Mouse (Mus musculus) midbrain, embryonic 15.5 days (tissue): ENCODE measurements around the gene Nelfe. TPM values are rescaled to one million over a fixed set of nuclear protein-coding genes. Genes with fewer than 3 reads are reported as not detected.

Experiments
- ATAC-seq: fragments of 200-750 bp; cut with Nextera tagmentation; replicated peaks from 2 replicates; pipeline ENCODE4 v1.8.0; 2017; ENCODE audit warnings: moderate TSS enrichment
- H3K27ac ChIP-seq: fragments of 300-500 bp; sonication (generic); 2 replicates; pipeline ENCODE4 v1.5.1; 2015; ENCODE audit warnings: mild to moderate bottlenecking, inconsistent platforms
- H3K27me3 ChIP-seq: fragments of 300-500 bp; sonication (generic); replicated peaks from 2 replicates; pipeline ENCODE4 v1.6.1; 2015; ENCODE audit warnings: inconsistent platforms
- H3K36me3 ChIP-seq: fragments of 300-500 bp; sonication (generic); replicated peaks from 2 replicates; pipeline ENCODE4 v1.6.1; 2015; ENCODE audit warnings: inconsistent platforms
- H3K4me1 ChIP-seq: fragments of 300-500 bp; sonication (generic); 2 replicates; pipeline ENCODE4 v1.6.1; 2015; ENCODE audit warnings: inconsistent platforms
- H3K4me2 ChIP-seq: fragments of 300-500 bp; sonication (generic); 2 replicates; pipeline ENCODE4 v1.6.1; 2015; ENCODE audit warnings: inconsistent platforms, mild to moderate bottlenecking, moderate library complexity
- H3K4me3 ChIP-seq: fragments of 300-500 bp; sonication (generic); 2 replicates; pipeline ENCODE4 v1.5.1; 2015; ENCODE audit warnings: mild to moderate bottlenecking, inconsistent platforms
- H3K9ac ChIP-seq: fragments of 300-500 bp; sonication (generic); 2 replicates; pipeline ENCODE4 v1.6.1; 2015; ENCODE audit warnings: mild to moderate bottlenecking, inconsistent platforms
- H3K9me3 ChIP-seq: fragments of 300-500 bp; sonication (generic); 2 replicates; pipeline ENCODE4 v1.6.1; 2016; ENCODE audit warnings: inconsistent platforms
- WGBS: fragments of 180-500 bp; shearing (Covaris S2); methylation state at CpG from one replicate; pipeline ENCODE4 v1.1.7; 2015; ENCODE audit warnings: mixed read lengths; 5-methylcytosine and 5-hydroxymethylcytosine counted together
- polyA plus RNA-seq: library from polyadenylated mRNA; unstranded; fragments of >200 nt; fragmentation: Nextera tagmentation; extraction: Ambion mirVana; gene quantifications from 2 replicates; pipeline ENCODE4 v1.2.1, GENCODE M21; 2015

Gene Nelfe
- polyA plus RNA-seq, 1 experiment from 2014 or later, result 76.3 TPM

- no peak overlapping the region for H3K27ac ChIP-seq
- H3K27me3 ChIP-seq, result no peaks in the 10 kb centered on the region
- peaks cover 29% of the 10 kb centered on the region for H3K4me1 ChIP-seq
- H3K4me3 ChIP-seq, result no peak overlapping the region
- no peak for ATAC-seq
- H3K36me3 ChIP-seq, result peaks cover 38% of the 10 kb centered on the region
- H3K9ac ChIP-seq, result no peak overlapping the region
- WGBS, result 81% methylated on average over 8 of the region's 8 CpGs
- no peak overlapping the region for H3K4me2 ChIP-seq
- H3K9me3 ChIP-seq, result no peaks in the 10 kb centered on the region
These were observed 3.3 kb downstream of the Nelfe start for GRCm38 (mm10) chr17:34853511-34853910.

GRCm38 (mm10) chr17:34854761-34855160, 4.6 kb downstream of the Nelfe start:
- no peaks in the 10 kb centered on the region for H3K27me3 ChIP-seq
- H3K9me3 ChIP-seq, result no peaks in the 10 kb centered on the region
- ATAC-seq, result no peak
- peaks cover 38% of the 10 kb centered on the region for H3K36me3 ChIP-seq
- H3K4me1 ChIP-seq, result peaks cover 19% of the 10 kb centered on the region
- H3K9ac ChIP-seq, result no peak overlapping the region
- no peak overlapping the region for H3K4me3 ChIP-seq
- 85% methylated on average over 3 of the region's 3 CpGs for WGBS
- H3K27ac ChIP-seq, result no peak overlapping the region
- no peak overlapping the region for H3K4me2 ChIP-seq

GRCm38 (mm10) chr17:34855825-34856224, 5.6 kb downstream of the Nelfe start:
- no peaks in the 10 kb centered on the region for H3K9me3 ChIP-seq
- H3K36me3 ChIP-seq, result peaks cover 38% of the 10 kb centered on the region
- WGBS, result 47% methylated on average over 3 of the region's 3 CpGs
- no peak overlapping the region for H3K4me3 ChIP-seq
- peaks cover 15% of the 10 kb centered on the region for H3K4me1 ChIP-seq
- no peak for ATAC-seq
- H3K9ac ChIP-seq, result no peak overlapping the region
- H3K4me2 ChIP-seq, result no peak overlapping the region
- no peak overlapping the region for H3K27ac ChIP-seq
- H3K27me3 ChIP-seq, result no peaks in the 10 kb centered on the region

- no peak overlapping the region for H3K4me2 ChIP-seq
- no peak overlapping the region for H3K4me3 ChIP-seq
- no peak overlapping the region for H3K27ac ChIP-seq
- H3K9ac ChIP-seq, result no peak overlapping the region
- ATAC-seq, result no peak
- WGBS, result 85% methylated on average over 4 of the region's 4 CpGs
- H3K4me1 ChIP-seq, result no peaks in the 10 kb centered on the region
- H3K36me3 ChIP-seq, result peaks cover 29% of the 10 kb centered on the region
- no peaks in the 10 kb centered on the region for H3K9me3 ChIP-seq
- no peaks in the 10 kb centered on the region for H3K27me3 ChIP-seq
These were observed 8.5 kb downstream of the Nelfe start for GRCm38 (mm10) chr17:34858670-34859069.

- no peaks in the 10 kb centered on the region for H3K4me1 ChIP-seq
- H3K27me3 ChIP-seq, result no peaks in the 10 kb centered on the region
- no peak overlapping the region for H3K4me2 ChIP-seq
- H3K9me3 ChIP-seq, result no peaks in the 10 kb centered on the region
- H3K36me3 ChIP-seq, result peaks cover 14% of the 10 kb centered on the region
- H3K27ac ChIP-seq, result no peak overlapping the region
- H3K9ac ChIP-seq, result no peak overlapping the region
- ATAC-seq, result no peak
- no peak overlapping the region for H3K4me3 ChIP-seq
- WGBS, result 91% methylated on average over 9 of the region's 9 CpGs
These were observed 10.3 kb downstream of the Nelfe start for GRCm38 (mm10) chr17:34860514-34860913.

GRCm38 (mm10) chr17:34861704-34862415, 11.7 kb downstream of the Nelfe start:
- no peak overlapping the region for H3K27ac ChIP-seq
- H3K4me3 ChIP-seq, result no peak overlapping the region
- no peak for ATAC-seq
- H3K9ac ChIP-seq, result no peak overlapping the region
- H3K27me3 ChIP-seq, result no peaks in the 10 kb centered on the region
- H3K36me3 ChIP-seq, result peaks cover under 1% of the 10 kb centered on the region; the same call in 1 of the 2 replicates
- H3K4me1 ChIP-seq, result no peaks in the 10 kb centered on the region
- 67% methylated on average over 13 of the region's 13 CpGs for WGBS
- no peak overlapping the region for H3K4me2 ChIP-seq
- no peaks in the 10 kb centered on the region for H3K9me3 ChIP-seq

GRCm38 (mm10) chr17:34862416-34863081, 12.4 kb downstream of the Nelfe start, which contains the start of gene Cfb:
Cfb (minus strand) TSS chr17:34862518.
- ATAC-seq, result no peak
- Histone ChIP-seq H3K4me1 (no peaks in the 10 kb centered on the region), H3K4me2 (no peak within 1 kb of the TSS), H3K9me3 (no peaks in the 10 kb centered on the region), H3K27ac (no peak within 1 kb of the TSS), H3K9ac (no peak within 1 kb of the TSS), H3K27me3 (no peaks in the 10 kb centered on the region), H3K36me3 (no peaks in the 10 kb centered on the region), H3K4me3 (no peak within 1 kb of the TSS)
- WGBS, result 71% methylated on average over 8 of the region's 8 CpGs

GRCm38 (mm10) chr17:34865981-34866380, 15.8 kb downstream of the Nelfe start:
- Histone ChIP-seq H3K4me2 (no peak overlapping the region), H3K9me3 (no peaks in the 10 kb centered on the region), H3K27ac (no peak overlapping the region), H3K9ac (no peak overlapping the region), H3K27me3 (no peaks in the 10 kb centered on the region), H3K4me3 (no peak overlapping the region), H3K4me1 (no peaks in the 10 kb centered on the region), H3K36me3 (no peaks in the 10 kb centered on the region)
- ATAC-seq, result no peak
- WGBS, result 67% methylated on average over 7 of the region's 7 CpGs

GRCm38 (mm10) chr17:34874321-34874720, 24.1 kb downstream of the Nelfe start:
- Histone ChIP-seq H3K9me3 (no peaks in the 10 kb centered on the region), H3K36me3 (no peaks in the 10 kb centered on the region), H3K4me3 (no peak overlapping the region), H3K4me2 (no peak overlapping the region), H3K27me3 (no peaks in the 10 kb centered on the region), H3K27ac (no peak overlapping the region), H3K9ac (no peak overlapping the region), H3K4me1 (no peaks in the 10 kb centered on the region)
- 93% methylated on average over 6 of the region's 6 CpGs for WGBS
- no peak for ATAC-seq

- Histone ChIP-seq H3K27ac (no peak within 1 kb of the TSS), H3K36me3 (no peaks in the 10 kb centered on the region), H3K9me3 (no peaks in the 10 kb centered on the region), H3K4me2 (no peak within 1 kb of the TSS), H3K4me3 (no peak within 1 kb of the TSS), H3K9ac (no peak within 1 kb of the TSS), H3K4me1 (no peaks in the 10 kb centered on the region), H3K27me3 (peaks cover 2% of the 10 kb centered on the region; the same call in 1 of the 2 replicates)
- no peak for ATAC-seq
- 70% methylated on average over 11 of the region's 11 CpGs for WGBS
These were observed 29.2 kb downstream of the Nelfe start, which contains the start of gene Zbtb12 for GRCm38 (mm10) chr17:34879336-34879879. Zbtb12 (plus strand) TSS chr17:34879483.

- Histone ChIP-seq H3K9ac (no peak overlapping the region), H3K36me3 (no peaks in the 10 kb centered on the region), H3K4me3 (no peak overlapping the region), H3K9me3 (no peaks in the 10 kb centered on the region), H3K4me2 (no peak overlapping the region), H3K27me3 (peaks cover 2% of the 10 kb centered on the region; the same call in 1 of the 2 replicates), H3K4me1 (no peaks in the 10 kb centered on the region), H3K27ac (no peak overlapping the region)
- no peak for ATAC-seq
These were observed 31.0 kb downstream of the Nelfe start for GRCm38 (mm10) chr17:34881166-34881565.

GRCm38 (mm10) chr17:34881683-34882310, 31.6 kb downstream of the Nelfe start, which contains the start of gene Gm20547:
Gm20547 (minus strand) TSS chr17:34882042.
- Histone ChIP-seq H3K4me2 (no peak within 1 kb of the TSS), H3K9ac (no peak within 1 kb of the TSS), H3K27ac (no peak within 1 kb of the TSS), H3K36me3 (no peaks in the 10 kb centered on the region), H3K4me1 (no peaks in the 10 kb centered on the region), H3K27me3 (peaks cover 2% of the 10 kb centered on the region; the same call in 1 of the 2 replicates), H3K9me3 (no peaks in the 10 kb centered on the region), H3K4me3 (no peak within 1 kb of the TSS)
- 8% methylated on average over 15 of the region's 15 CpGs for WGBS
- no peak for ATAC-seq
